Mouse (Mus musculus) kidney, adult 2 months (tissue): ENCODE measurements at regions not wholly inside any gene's neighbourhood (a gene's known extent, or its start where the extent isn't known, plus 50 kb on each side); places are given as distances from the start of the nearest gene placed in this dataset.

Experiments
- CTCF ChIP-seq: fragments of 200-500 bp; conservative IDR thresholded peaks from 2 replicates; pipeline ENCODE4 v1.5.1; 2011; ENCODE audit warnings: low read depth, mild to moderate bottlenecking, control low read depth, low read length, moderate library complexity, mixed read lengths; ENCODE audit not compliant: insufficient read depth, insufficient read length
- POLR2A ChIP-seq: fragments of 200-500 bp; IDR thresholded peaks from one replicate; pipeline ENCODE4 v1.6.1; 2011; ENCODE audit warnings: low read depth, low read length, control low read depth

GRCm38 (mm10) chr15:9864778-9865177 is 116.1 kb upstream of the Spef2 start:
- TF ChIP-seq CTCF: no peak
- TF ChIP-seq POLR2A: no peak
